Mouse (Mus musculus) MEL (cell line): ENCODE results near the gene Slc38a5. TPM values are rescaled to one million over a fixed set of nuclear protein-coding genes. Genes with fewer than 3 reads are reported as not detected.
A peak's percentile ranks its signal among the peaks of the same experiment; 100 is the strongest.

Experiments used
- DNase-seq: peaks from one replicate; pipeline ENCODE4 v3.0.0; 2011; ENCODE audit warnings: low read depth, low spot score
- H3K27ac ChIP-seq: 2 replicates; pipeline ENCODE4 v1.5.1; 2012; ENCODE audit warnings: low read depth, mild to moderate bottlenecking, control low read depth, low read length, moderate library complexity; ENCODE audit not compliant: control insufficient read depth
- H3K27me3 ChIP-seq, 2 experiments: fragments of 150-350 bp in 1 of 2; sonication (generic) in 1 of 2; 2 replicates each; pipeline ENCODE4 v1.6.1; 2012; ENCODE audit warnings: low read length in 2 of 2, mild to moderate bottlenecking in 2 of 2, improper control_type of control experiment in 1 of 2, moderate library complexity in 1 of 2; ENCODE audit not compliant: insufficient read depth in 2 of 2, control insufficient read depth in 1 of 2
- H3K36me3 ChIP-seq, 2 experiments: 2 replicates each; pipeline ENCODE4 v1.6.1; 2012 to 2014; ENCODE audit warnings: low read length in 2 of 2, improper control_type of control experiment in 1 of 2, inconsistent platforms in 1 of 2, mild to moderate bottlenecking in 1 of 2; ENCODE audit not compliant: insufficient read depth in 2 of 2, control insufficient read depth in 1 of 2
- H3K4me1 ChIP-seq, 2 experiments: fragments of 150-350 bp in 1 of 2; sonication (generic) in 1 of 2; 2 replicates each; pipeline ENCODE4 v1.6.1; 2012; ENCODE audit warnings: low read length in 2 of 2, improper control_type of control experiment in 1 of 2, mild to moderate bottlenecking in 1 of 2; ENCODE audit not compliant: insufficient read depth in 2 of 2, control insufficient read depth in 1 of 2
- H3K4me3 ChIP-seq, 2 experiments: fragments of 150-350 bp in 1 of 2; sonication (generic) in 1 of 2; 2 replicates each; pipeline ENCODE4 v1.5.1; 2012; ENCODE audit warnings: low read depth in 2 of 2, low read length in 2 of 2, mild to moderate bottlenecking in 2 of 2, moderate library complexity in 2 of 2, control low read depth in 1 of 2, improper control_type of control experiment in 1 of 2; ENCODE audit not compliant: control insufficient read depth in 1 of 2, insufficient read depth in 1 of 2
- H3K79me2 ChIP-seq: 2 replicates; pipeline ENCODE4 v1.6.1; 2012; ENCODE audit warnings: mild to moderate bottlenecking, low read length, moderate library complexity; ENCODE audit not compliant: control insufficient read depth, poor library complexity, insufficient read depth
- H3K9ac ChIP-seq: 2 replicates; pipeline ENCODE4 v1.6.1; 2012; ENCODE audit warnings: low read depth, mild to moderate bottlenecking, control low read depth, low read length, moderate library complexity; ENCODE audit not compliant: control insufficient read depth, poor library complexity, severe bottlenecking
- H3K9me3 ChIP-seq: fragments of 150-350 bp; sonication (generic); replicated peaks from 2 replicates; pipeline ENCODE4 v1.6.1; 2012; ENCODE audit warnings: mild to moderate bottlenecking, low read length, improper control_type of control experiment, moderate library complexity; ENCODE audit not compliant: insufficient read depth
- BHLHE40 ChIP-seq: IDR thresholded peaks from 2 replicates; pipeline ENCODE4 v1.6.1; 2012; ENCODE audit warnings: low read depth, mild to moderate bottlenecking, inconsistent platforms, low read length, improper control_type of control experiment, borderline replicate concordance
- CHD1 ChIP-seq: IDR thresholded peaks from 2 replicates; pipeline ENCODE4 v1.6.1; 2012; ENCODE audit warnings: low read depth, mild to moderate bottlenecking, inconsistent platforms, low read length, improper control_type of control experiment
- CHD2 ChIP-seq: IDR thresholded peaks from 2 replicates; pipeline ENCODE4 v1.6.1; 2011; ENCODE audit warnings: low read length, improper control_type of control experiment
- CTCF ChIP-seq, 3 experiments: IDR thresholded peaks in 2 of 3; conservative IDR thresholded peaks in 1 of 3; 2 replicates each; pipeline ENCODE4 v1.5.1; 2011 to 2012; ENCODE audit warnings: low read length in 3 of 3, low read depth in 2 of 3, mild to moderate bottlenecking in 2 of 3, improper control_type of control experiment in 1 of 3, inconsistent platforms in 1 of 3, mixed read lengths in 1 of 3, moderate library complexity in 1 of 3; ENCODE audit not compliant: control insufficient read depth in 1 of 3, insufficient read depth in 1 of 3, poor library complexity in 1 of 3, severe bottlenecking in 1 of 3
- E2F4 ChIP-seq: IDR thresholded peaks from 2 replicates; pipeline ENCODE4 v1.6.1; 2011; ENCODE audit warnings: low read depth, low read length, improper control_type of control experiment, borderline replicate concordance
- ELF1 ChIP-seq: IDR thresholded peaks from 2 replicates; pipeline ENCODE4 v1.6.1; 2014; ENCODE audit warnings: low read depth, mild to moderate bottlenecking, inconsistent platforms, low read length, improper control_type of control experiment, moderate library complexity
- EP300 ChIP-seq, 2 experiments: IDR thresholded peaks; 2 replicates each; pipeline ENCODE4 v1.6.1; 2011; ENCODE audit warnings: improper control_type of control experiment in 2 of 2, low read length in 2 of 2, low read depth in 1 of 2, mild to moderate bottlenecking in 1 of 2
- ETS1 ChIP-seq: IDR thresholded peaks from 2 replicates; pipeline ENCODE4 v1.6.1; 2012; ENCODE audit warnings: low read depth, mild to moderate bottlenecking, inconsistent platforms, low read length, improper control_type of control experiment, moderate library complexity
- GABPA ChIP-seq: IDR thresholded peaks from 2 replicates; pipeline ENCODE4 v1.6.1; 2012; ENCODE audit warnings: low read depth, mild to moderate bottlenecking, inconsistent platforms, low read length, improper control_type of control experiment, moderate library complexity
- GATA1 ChIP-seq: IDR thresholded peaks from 2 replicates; pipeline ENCODE4 v1.6.1; 2011; ENCODE audit warnings: low read depth, low read length, improper control_type of control experiment
- HCFC1 ChIP-seq: IDR thresholded peaks from 2 replicates; pipeline ENCODE4 v1.6.1; 2012; ENCODE audit warnings: low read depth, mild to moderate bottlenecking, inconsistent platforms, low read length, improper control_type of control experiment, moderate library complexity
- JUND ChIP-seq: IDR thresholded peaks from 2 replicates; pipeline ENCODE4 v1.6.1; 2011; ENCODE audit warnings: low read depth, mild to moderate bottlenecking, improper control_type of control experiment, low read length
- KAT2A ChIP-seq: conservative IDR thresholded peaks from 2 replicates; pipeline ENCODE4 v1.6.1; 2012; ENCODE audit warnings: low read depth, low read length, improper control_type of control experiment, inconsistent platforms
- MAFK ChIP-seq: IDR thresholded peaks from 2 replicates; pipeline ENCODE4 v1.6.1; 2011; ENCODE audit warnings: low read depth, mild to moderate bottlenecking, low read length, improper control_type of control experiment, borderline replicate concordance
- MAX ChIP-seq: IDR thresholded peaks from 2 replicates; pipeline ENCODE4 v1.6.1; 2011; ENCODE audit warnings: low read length, improper control_type of control experiment
- MAZ ChIP-seq: IDR thresholded peaks from 2 replicates; pipeline ENCODE4 v1.6.1; 2012; ENCODE audit warnings: low read depth, mild to moderate bottlenecking, inconsistent platforms, low read length, improper control_type of control experiment
- MEF2A ChIP-seq: IDR thresholded peaks from 2 replicates; pipeline ENCODE4 v1.6.1; 2014; ENCODE audit warnings: low read depth, mild to moderate bottlenecking, inconsistent platforms, low read length, improper control_type of control experiment; ENCODE audit not compliant: poor library complexity, insufficient replicate concordance, severe bottlenecking; ENCODE audit errors: extremely low read depth
- MXI1 ChIP-seq: IDR thresholded peaks from 2 replicates; pipeline ENCODE4 v1.6.1; 2011; ENCODE audit warnings: mild to moderate bottlenecking, low read depth, low read length, improper control_type of control experiment
- MYC ChIP-seq: IDR thresholded peaks from 2 replicates; pipeline ENCODE4 v1.6.1; 2011; ENCODE audit warnings: low read depth, mild to moderate bottlenecking, low read length, improper control_type of control experiment, moderate library complexity
- NELFE ChIP-seq: IDR thresholded peaks from 2 replicates; pipeline ENCODE4 v1.6.1; 2011; ENCODE audit warnings: low read depth, low read length, improper control_type of control experiment
- NRF1 ChIP-seq: IDR thresholded peaks from 2 replicates; pipeline ENCODE4 v1.6.1; 2014; ENCODE audit warnings: low read depth, mild to moderate bottlenecking, inconsistent platforms, low read length, improper control_type of control experiment, moderate library complexity; ENCODE audit not compliant: poor library complexity, insufficient read depth, severe bottlenecking
- POLR2A ChIP-seq, 2 experiments: IDR thresholded peaks; 2 replicates each; pipeline ENCODE4 v1.6.1; 2011 to 2012; ENCODE audit warnings: low read length in 2 of 2, mild to moderate bottlenecking in 2 of 2, control low read depth in 1 of 2, improper control_type of control experiment in 1 of 2, low read depth in 1 of 2, moderate library complexity in 1 of 2; ENCODE audit not compliant: control insufficient read depth in 1 of 2, insufficient read depth in 1 of 2, poor library complexity in 1 of 2
- POLR2AphosphoS2 ChIP-seq: IDR thresholded peaks from 2 replicates; pipeline ENCODE4 v1.6.1; 2011; ENCODE audit warnings: low read length, improper control_type of control experiment
- POLR2AphosphoS5 ChIP-seq: IDR thresholded peaks from 2 replicates; pipeline ENCODE4 v1.6.1; 2012; ENCODE audit warnings: low read depth, borderline replicate concordance, mild to moderate bottlenecking, inconsistent platforms, low read length, moderate library complexity, mixed read lengths
- RAD21 ChIP-seq: IDR thresholded peaks from 2 replicates; pipeline ENCODE4 v1.6.1; 2011; ENCODE audit warnings: mild to moderate bottlenecking, low read depth, low read length, improper control_type of control experiment
- RCOR1 ChIP-seq: IDR thresholded peaks from 2 replicates; pipeline ENCODE4 v1.6.1; 2012; ENCODE audit warnings: low read depth, mild to moderate bottlenecking, inconsistent platforms, low read length, improper control_type of control experiment
- SIN3A ChIP-seq: IDR thresholded peaks from 2 replicates; pipeline ENCODE4 v1.6.1; 2012; ENCODE audit warnings: low read length, improper control_type of control experiment, inconsistent platforms
- SMC3 ChIP-seq: IDR thresholded peaks from 2 replicates; pipeline ENCODE4 v1.6.1; 2011; ENCODE audit warnings: low read depth, low read length, improper control_type of control experiment
- TAL1 ChIP-seq: IDR thresholded peaks from 2 replicates; pipeline ENCODE4 v1.6.1; 2012; ENCODE audit warnings: mild to moderate bottlenecking, inconsistent platforms, low read length, moderate library complexity, mixed read lengths
- TBP ChIP-seq: IDR thresholded peaks from 2 replicates; pipeline ENCODE4 v1.8.0; 2011; ENCODE audit warnings: low read depth, low read length, improper control_type of control experiment
- TCF12 ChIP-seq: IDR thresholded peaks from 2 replicates; pipeline ENCODE4 v1.6.1; 2014; ENCODE audit warnings: low read depth, mild to moderate bottlenecking, inconsistent platforms, low read length, improper control_type of control experiment, moderate library complexity
- UBTF ChIP-seq: IDR thresholded peaks from 2 replicates; pipeline ENCODE4 v1.6.1; 2012; ENCODE audit warnings: low read depth, mild to moderate bottlenecking, inconsistent platforms, low read length, improper control_type of control experiment, moderate library complexity, borderline replicate concordance; ENCODE audit not compliant: insufficient read depth
- USF1 ChIP-seq: IDR thresholded peaks from 2 replicates; pipeline ENCODE4 v1.6.1; 2014; ENCODE audit warnings: low read depth, mild to moderate bottlenecking, inconsistent platforms, low read length, improper control_type of control experiment, moderate library complexity
- ZC3H11A ChIP-seq: IDR thresholded peaks from 2 replicates; pipeline ENCODE4 v1.6.1; 2012; ENCODE audit warnings: low read depth, mild to moderate bottlenecking, inconsistent platforms, low read length, improper control_type of control experiment
- ZKSCAN1 ChIP-seq: IDR thresholded peaks from 2 replicates; pipeline ENCODE4 v1.6.1; 2012; ENCODE audit warnings: low read depth, mild to moderate bottlenecking, inconsistent platforms, low read length, improper control_type of control experiment, moderate library complexity
- ZMIZ1 ChIP-seq: IDR thresholded peaks from 2 replicates; pipeline ENCODE4 v1.6.1; 2012; ENCODE audit warnings: low read depth, mild to moderate bottlenecking, inconsistent platforms, low read length, improper control_type of control experiment, moderate library complexity
- ZNF384 ChIP-seq: IDR thresholded peaks from 2 replicates; pipeline ENCODE4 v1.6.1; 2012; ENCODE audit warnings: low read depth, mild to moderate bottlenecking, inconsistent platforms, low read length, improper control_type of control experiment
- polyA plus RNA-seq, 2 experiments: library from polyadenylated mRNA; stranded (reverse) in 1 of 2; unstranded in 1 of 2; fragments of >175 nt in 1 of 2; fragments of >200 nt in 1 of 2; gene quantifications; 2 replicates each; pipeline versions ENCODE4 v1.2.1 to v1.2.4; 2012; ENCODE audit warnings: low replicate concordance in 2 of 2, low read depth in 1 of 2; ENCODE audit not compliant: insufficient read length in 2 of 2, insufficient read depth in 1 of 2, missing spikeins in 1 of 2
- total RNA-seq: library from RNA; depleted of rRNA; stranded (reverse); fragments of 300-350 nt; gene quantifications from 2 replicates; pipeline ENCODE4 v1.2.3, GENCODE M21; 2012

Slc38a5 gene
- total and polyA plus RNA-seq, 3 experiments: 100 to 146 TPM; not detected in 1

DNA sequence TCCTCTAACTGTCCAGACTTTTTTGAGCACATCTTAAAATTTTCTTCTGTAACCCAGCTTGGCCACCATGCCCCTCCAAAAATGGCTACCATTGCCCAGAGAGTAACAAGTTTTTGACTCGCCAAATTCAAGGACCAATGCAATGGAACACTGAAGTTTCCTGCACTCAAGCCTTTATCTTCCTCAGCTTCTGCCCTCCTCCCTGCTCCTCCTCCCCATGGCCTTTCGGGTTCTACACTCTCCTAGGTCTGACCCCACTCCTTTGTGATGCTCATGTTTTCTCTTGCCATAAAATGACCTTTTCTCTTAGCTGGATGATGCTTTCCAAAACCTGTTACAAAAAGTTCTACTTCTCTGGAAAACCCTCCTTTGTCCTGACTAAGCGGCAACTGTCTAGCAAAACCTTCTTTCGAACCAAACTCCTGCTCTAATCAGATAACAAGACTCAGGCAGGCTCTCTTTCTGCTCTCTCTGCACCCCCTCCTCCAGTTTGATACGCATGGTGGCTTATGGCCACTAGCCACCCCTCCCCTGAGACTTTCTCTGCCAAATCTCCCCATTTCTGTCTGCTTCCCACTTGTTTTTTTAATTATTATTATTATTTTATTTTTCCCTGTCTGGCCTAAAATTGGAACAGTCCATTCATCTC lies 7.7 kb upstream of the Slc38a5 start:
- DNase-seq: peak; percentile 74
- H3K27ac ChIP-seq: peak overlapping the region; percentile 94
- peak overlapping the region; percentile 2 to 36 for H3K4me3 ChIP-seq
- TF ChIP-seq SMC3 (no peak), ELF1 (no peak), HCFC1 (no peak), GATA1 (peak; percentile 88), USF1 (no peak), KAT2A (no peak), CHD1 (no peak; the same call in 1 of the 2 replicates), NELFE (no peak; the same call in 1 of the 2 replicates), TBP (0 out of 2 replicates have a peak, but pooled peaks have one; percentile 37), BHLHE40 (no peak), POLR2AphosphoS5 (no peak), UBTF (no peak), JUND (no peak), MEF2A (no peak), CHD2 (no peak), E2F4 (no peak), CTCF (IDR thresholded peaks at IDR 0.05 in 2 of 3, conservative IDR thresholded peaks at IDR 0.05 in 1 of 3; ENCODE audit: control insufficient read depth in 1 of 3, insufficient read depth in 1 of 3, low read depth in 2 of 3, low read length in 3 of 3, poor library complexity in 1 of 3, severe bottlenecking in 1 of 3) (no peak), POLR2A (IDR thresholded peaks at IDR 0.05; ENCODE audit: control insufficient read depth in 1 of 2, insufficient read depth in 1 of 2, low read depth in 1 of 2, low read length in 2 of 2, poor library complexity in 1 of 2) (no peak; a peak in 1 of 4 replicates), POLR2AphosphoS2 (no peak), TAL1 (peak; percentile 53), EP300 (IDR thresholded peaks at IDR 0.05; ENCODE audit: low read depth in 1 of 2, low read length in 2 of 2) (peak in 1 of 2 experiments; percentile 24; a peak in 2 of 4 replicates), MAX (no peak), GABPA (no peak), MAZ (peak; percentile 45; the same call in 1 of the 2 replicates), RCOR1 (no peak), NRF1 (no peak), ETS1 (no peak), ZNF384 (no peak), MYC (0 out of 2 replicates have a peak, but pooled peaks have one; percentile 17), ZC3H11A (no peak), MAFK (no peak), TCF12 (0 out of 2 replicates have a peak, but pooled peaks have one; percentile 33), SIN3A (peak; percentile 46), MXI1 (no peak; the same call in 1 of the 2 replicates), ZMIZ1 (no peak), RAD21 (no peak), ZKSCAN1 (no peak)

More for the DNA sequence above, 7.7 kb upstream of the Slc38a5 start:
- Histone ChIP-seq H3K36me3 (peaks cover 0 to 31% of the 10 kb centered on the region in 2 experiments; a peak in 2 of 4 replicates), H3K79me2 (no peaks in the 10 kb centered on the region), H3K9me3 (no peaks in the 10 kb centered on the region), H3K27me3 (no peaks in the 10 kb centered on the region), H3K4me1 (peaks cover 19 to 23% of the 10 kb centered on the region in 2 experiments), H3K9ac (peak overlapping the region; percentile 75)
